Comparison of ENCODE assay signal across 15 mouse cellular contexts in the genomic region with DNA sequence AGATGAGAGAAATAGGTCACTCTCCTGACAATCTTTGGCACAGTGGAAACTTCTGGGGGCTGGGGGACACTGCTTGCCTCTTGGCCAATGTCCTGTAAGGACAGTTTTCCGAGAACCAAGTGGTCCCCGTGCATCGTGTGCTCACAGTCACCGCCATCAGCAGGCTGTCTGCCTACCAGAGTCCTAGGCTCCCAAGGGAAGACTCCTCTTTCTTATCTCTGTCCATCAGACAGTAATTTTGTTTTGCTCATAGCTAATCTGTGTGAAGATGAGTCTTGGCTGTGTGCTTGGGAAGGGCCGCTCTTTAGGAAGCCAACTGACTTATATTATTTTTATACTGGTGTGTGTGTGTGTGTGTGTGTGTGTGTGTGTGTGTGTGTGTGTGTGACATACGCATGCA. TPM values are rescaled to one million over a fixed set of nuclear protein-coding genes. Genes with fewer than 3 reads are reported as not detected.
DNase-seq lines count a peak whose midpoint lies in the region; ATAC-seq and TF ChIP-seq lines count a peak whose summit lies in the region.
"Had no signal": no experiment of that assay in that cellular context is flagged by ENCODE, and none has a peak within 500 bp of the region (broad histone marks: within the 10 kb centered on the region; RNA-seq: fewer than 3 reads in every experiment).

No protein-coding gene starts in this region.

- peaks cover 44% of the 10 kb centered on the region for H3K36me3 ChIP-seq in forebrain, embryonic 12.5 days (replicated peaks)
- H3K36me3 ChIP-seq in forebrain, embryonic 16.5 days (ENCODE audit: control insufficient read depth, insufficient read depth) = peaks cover 5% of the 10 kb centered on the region; the same call in 1 of the 2 replicates
- peaks cover 62% of the 10 kb centered on the region for H3K36me3 ChIP-seq in limb, embryonic 12.5 days
- H3K36me3 ChIP-seq in limb, embryonic 10.5 days = peaks cover 92% of the 10 kb centered on the region
- no peaks in the 10 kb centered on the region; the same call in 1 of the 2 replicates for H3K36me3 ChIP-seq in liver, embryonic 14.5 days (replicated peaks; ENCODE audit: control insufficient read depth, insufficient read depth, low read depth)

- no peak for ATAC-seq in forebrain, embryonic 12.5 days (ENCODE audit: low FRiP score)
- ATAC-seq in forebrain, embryonic 16.5 days = no peak
- no peak for ATAC-seq in limb, embryonic 12.5 days (ENCODE audit: insufficient number of reproducible peaks, insufficient read depth, low FRiP score, low TSS enrichment, low read depth)
- ATAC-seq in liver, embryonic 14.5 days (ENCODE audit: insufficient read depth) = peak; percentile 57; the same call in 1 of the 2 replicates
- no peak for ATAC-seq in inflammation-experienced regulatory T-cells, adult 6 months
- ATAC-seq: intestine, embryonic 16.5 days had no signal

- no peak overlapping the region for H3K4me2 ChIP-seq in forebrain, embryonic 12.5 days
- no peak overlapping the region for H3K4me2 ChIP-seq in forebrain, embryonic 16.5 days (ENCODE audit: low read length)
- H3K4me2 ChIP-seq in limb, embryonic 12.5 days = no peak overlapping the region
- H3K4me2 ChIP-seq in liver, embryonic 14.5 days (ENCODE audit: low read depth) = no peak overlapping the region
- H3K4me2 ChIP-seq: limb, embryonic 15.5 days; neural tube, embryonic 13.5 days had no signal

- TF ChIP-seq EP300 in liver, embryonic 14.5 days (IDR thresholded peaks at IDR 0.05; ENCODE audit: low read depth) = no peak

- peaks cover 17% of the 10 kb centered on the region for H3K4me1 ChIP-seq in forebrain, embryonic 12.5 days
- peaks cover 21% of the 10 kb centered on the region for H3K4me1 ChIP-seq in forebrain, embryonic 16.5 days (replicated peaks; ENCODE audit: control insufficient read depth, insufficient read depth, low read length)
- H3K4me1 ChIP-seq in limb, embryonic 12.5 days (replicated peaks) = peaks cover 23% of the 10 kb centered on the region
- peaks cover 30% of the 10 kb centered on the region for H3K4me1 ChIP-seq in limb, embryonic 10.5 days
- H3K4me1 ChIP-seq in liver, embryonic 14.5 days (replicated peaks; ENCODE audit: control insufficient read depth in 2 of 2, insufficient read depth in 2 of 2, low read length in 1 of 2) = peaks cover 5 to 25% of the 10 kb centered on the region in 2 experiments

- H3K27me3 ChIP-seq in forebrain, embryonic 12.5 days = no peaks in the 10 kb centered on the region
- H3K27me3 ChIP-seq in forebrain, embryonic 16.5 days (replicated peaks; ENCODE audit: control insufficient read depth, insufficient read depth, low read length) = no peaks in the 10 kb centered on the region
- H3K27me3 ChIP-seq in limb, embryonic 12.5 days = no peaks in the 10 kb centered on the region
- no peaks in the 10 kb centered on the region for H3K27me3 ChIP-seq in limb, embryonic 10.5 days (ENCODE audit: low read depth, poor library complexity, severe bottlenecking)
- no peaks in the 10 kb centered on the region for H3K27me3 ChIP-seq in liver, embryonic 14.5 days (ENCODE audit: control insufficient read depth, insufficient read depth, low read length)
- H3K27me3 ChIP-seq: limb, embryonic 15.5 days; neural tube, embryonic 13.5 days had no signal

- no peaks in the 10 kb centered on the region for H3K9me3 ChIP-seq in forebrain, embryonic 12.5 days
- no peaks in the 10 kb centered on the region for H3K9me3 ChIP-seq in forebrain, embryonic 16.5 days (ENCODE audit: control insufficient read depth, low read length)
- no peaks in the 10 kb centered on the region for H3K9me3 ChIP-seq in limb, embryonic 12.5 days
- no peaks in the 10 kb centered on the region for H3K9me3 ChIP-seq in limb, embryonic 10.5 days (replicated peaks)
- H3K9me3 ChIP-seq in liver, embryonic 14.5 days (ENCODE audit: control insufficient read depth, low read length) = no peaks in the 10 kb centered on the region
- H3K9me3 ChIP-seq: G1E; limb, embryonic 15.5 days; neural tube, embryonic 13.5 days had no signal

- 0 out of 2 replicates have a peak overlapping the region, but pooled peaks have one; percentile 42 for H3K27ac ChIP-seq in forebrain, embryonic 12.5 days
- no peak overlapping the region for H3K27ac ChIP-seq in forebrain, embryonic 16.5 days (ENCODE audit: low read length)
- 0 out of 2 replicates have a peak overlapping the region, but pooled peaks have one; percentile 35 for H3K27ac ChIP-seq in limb, embryonic 12.5 days
- no peak overlapping the region for H3K27ac ChIP-seq in limb, embryonic 10.5 days
- no peak overlapping the region for H3K27ac ChIP-seq in liver, embryonic 14.5 days

- no peak for DNase-seq in limb, embryonic 10.5 days (ENCODE audit: low spot score)
- peak; percentile 82 for DNase-seq in MN1 (ENCODE audit: low spot score)
- no peak for DNase-seq in liver, embryonic 14.5 days (ENCODE audit: low read depth in 3 of 3, low spot score in 3 of 3)
- no peak for DNase-seq in cerebellum, postnatal 25 days
- DNase-seq: cerebellum, adult 9-10 months; gastrocnemius, postnatal 25 days; kidney, postnatal 10 days had no signal

- no peak for TF ChIP-seq CTCF in liver, embryonic 14.5 days (IDR thresholded peaks at IDR 0.05; ENCODE audit: low read depth)

- H3K9ac ChIP-seq in forebrain, embryonic 12.5 days = no peak overlapping the region
- H3K9ac ChIP-seq in forebrain, embryonic 16.5 days (replicated peaks; ENCODE audit: low read depth, low read length) = no peak overlapping the region
- no peak overlapping the region for H3K9ac ChIP-seq in limb, embryonic 12.5 days (replicated peaks)
- H3K9ac ChIP-seq in liver, embryonic 14.5 days (replicated peaks) = no peak overlapping the region
- H3K9ac ChIP-seq: limb, embryonic 15.5 days; neural tube, embryonic 13.5 days had no signal

- H3K4me3 ChIP-seq in forebrain, embryonic 12.5 days (replicated peaks) = no peak overlapping the region
- H3K4me3 ChIP-seq in forebrain, embryonic 16.5 days (replicated peaks; ENCODE audit: low read length) = no peak overlapping the region
- no peak overlapping the region for H3K4me3 ChIP-seq in limb, embryonic 12.5 days (replicated peaks)
- no peak overlapping the region for H3K4me3 ChIP-seq in limb, embryonic 10.5 days
- H3K4me3 ChIP-seq in liver, embryonic 14.5 days (ENCODE audit: insufficient read depth in 1 of 2, low read depth in 2 of 2, low read length in 2 of 2) = no peak overlapping the region
- H3K4me3 ChIP-seq: limb, embryonic 15.5 days; neural tube, embryonic 13.5 days had no signal

- 83% methylated on average over 6 of the region's 6 CpGs for WGBS in forebrain, embryonic 12.5 days
- whole genome bisulfite sequencing in forebrain, embryonic 16.5 days = 67% methylated on average over 6 of the region's 6 CpGs
- WGBS in limb, embryonic 12.5 days = 81% methylated on average over 6 of the region's 6 CpGs
- WGBS in limb, embryonic 10.5 days = 86% methylated on average over 6 of the region's 6 CpGs
- WGBS in liver, embryonic 14.5 days (ENCODE audit: insufficient replicate concordance) = 39% methylated on average over 6 of the region's 6 CpGs

RNA-seq across cellular contexts. Expression of gene Sept11, which starts 52.3 kb away (rescaled TPM):
- polyA plus RNA-seq in forebrain, embryonic 12.5 days (2016; fragmentation: Nextera tagmentation; extraction: Ambion mirVana) = 302 and 335 TPM in 2 replicates
- polyA plus RNA-seq in forebrain, embryonic 16.5 days (2015; fragmentation: Nextera tagmentation; extraction: Ambion mirVana) = 175 and 198 TPM in 2 replicates
- 258 and 277 TPM in 2 replicates for polyA plus RNA-seq in limb, embryonic 12.5 days (2016; fragmentation: Nextera tagmentation; extraction: Ambion mirVana)
- polyA plus RNA-seq in limb, embryonic 10.5 days (2016; fragmentation: Nextera tagmentation; extraction: Ambion mirVana) = 340 and 390 TPM in 2 replicates
- 11.1 and 13.8 TPM in 2 replicates for polyA plus RNA-seq in liver, embryonic 14.5 days (2012; rRNA removed)
- polyA plus RNA-seq in liver, embryonic 14.5 days (2014; fragmentation: Nextera tagmentation; extraction: Ambion mirVana) = 18.6 and 21.4 TPM in 2 replicates
- 10 to 100 TPM; 28.0 to 72.7 (median 29.9) TPM for polyA plus RNA-seq in inflammation-experienced regulatory T-cells, adult 6 months (2017; shearing (Covaris generic))

Comparison
In these comparisons a context has a peak if more than half of its experiments do, and no peak if none do; other contexts are left out.
1. H3K27ac ChIP-seq: peak in forebrain, embryonic 12.5 days (single experiment) and limb, embryonic 12.5 days (single experiment); none in forebrain, embryonic 16.5 days (single experiment), limb, embryonic 10.5 days (single experiment) and liver, embryonic 14.5 days (single experiment).